Mouse (Mus musculus) monocyte, adult 59 days (primary cell): Measurements from ENCODE around the gene Rcsd1. TPM values are rescaled to one million over a fixed set of nuclear protein-coding genes. Genes with fewer than 3 reads are reported as not detected.

Source experiments
- total RNA-seq, 2 experiments: library from RNA; stranded (reverse); gene quantifications; one replicate each; pipeline ENCODE4 v1.2.4; 2023

The Rcsd1 gene
- total RNA-seq = 100 to 1,000 TPM; 115 to 122 TPM

GRCm38 (mm10) chr1:165709629-165710256, at the start of gene Rcsd1:
TSS of gene Rcsd1 (minus strand) at chr1:165709757.

GRCm38 (mm10) chr1:165634151-165634884, 75.2 kb downstream of the Rcsd1 start, which contains the start of gene Mpzl1:
TSS of gene Mpzl1 (minus strand) at chr1:165634538.

Other genes starting within 250 kb of the Rcsd1 start
- 10 to 100 TPM; 19.0 to 22.3 TPM for gene Dcaf6, start 249.3 kb downstream of the Rcsd1 start, total RNA-seq
- gene Mpc2, start 249.1 kb downstream of the Rcsd1 start, total RNA-seq = 10 to 100 TPM; 45.0 to 47.2 TPM
- gene Adcy10, start 224.6 kb downstream of the Rcsd1 start, total RNA-seq = under 1 TPM in 1 of 2 experiments, not detected in 1; 0.47 TPM
- 10 to 100 TPM; 19.7 to 24.7 TPM for gene Mpzl1, start 75.2 kb downstream of the Rcsd1 start, total RNA-seq
- gene Creg1, start 54.0 kb upstream of the Rcsd1 start, total RNA-seq = 100 to 1,000 TPM; 215 to 287 TPM
- 1 to 10 TPM; 1.5 TPM for gene Cd247, start 78.9 kb upstream of the Rcsd1 start, total RNA-seq